Mouse (Mus musculus) kidney, adult 2 months (tissue): ENCODE results near the gene Ifrd2.

ENCODE experiments used
- CTCF ChIP-seq: fragments of 200-500 bp; conservative IDR thresholded peaks from 2 replicates; pipeline ENCODE4 v1.5.1; 2011; ENCODE audit warnings: low read depth, mild to moderate bottlenecking, control low read depth, low read length, moderate library complexity, mixed read lengths; ENCODE audit not compliant: insufficient read depth, insufficient read length
- POLR2A ChIP-seq: fragments of 200-500 bp; IDR thresholded peaks from one replicate; pipeline ENCODE4 v1.6.1; 2011; ENCODE audit warnings: low read depth, low read length, control low read depth

DNA sequence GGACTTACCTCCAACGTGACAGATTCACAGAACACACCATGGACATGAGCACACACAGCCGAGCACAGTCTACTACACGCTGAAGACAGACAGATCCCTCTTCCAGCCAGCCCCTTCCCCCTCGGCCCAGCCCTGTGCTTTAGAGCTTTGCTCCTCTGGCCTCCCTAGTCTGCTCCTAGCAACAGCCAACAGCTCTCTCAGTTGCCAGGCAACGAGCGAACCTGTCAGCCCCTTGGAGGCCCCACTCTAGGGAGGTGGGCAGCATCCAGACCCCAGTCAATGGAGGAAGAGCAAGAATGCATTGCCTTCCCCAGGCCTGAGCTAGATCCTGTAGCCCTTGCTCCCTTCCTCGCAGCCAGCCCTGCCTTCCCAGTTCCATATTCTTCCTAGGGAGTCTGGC, 49.6 kb downstream of the Ifrd2 start:
- TF ChIP-seq POLR2A, result no peak
- no peak for TF ChIP-seq CTCF
